Mouse (Mus musculus) CD4-positive, CD25-positive, alpha-beta regulatory T cell, adult 2 months (primary cell): ENCODE results near the gene Ccni.

Source experiments
- DNase-seq: peaks from one replicate; pipeline ENCODE4 v3.0.0-alpha.2; 2012; ENCODE audit warnings: low read depth, low spot score

Ccni gene

DNA sequence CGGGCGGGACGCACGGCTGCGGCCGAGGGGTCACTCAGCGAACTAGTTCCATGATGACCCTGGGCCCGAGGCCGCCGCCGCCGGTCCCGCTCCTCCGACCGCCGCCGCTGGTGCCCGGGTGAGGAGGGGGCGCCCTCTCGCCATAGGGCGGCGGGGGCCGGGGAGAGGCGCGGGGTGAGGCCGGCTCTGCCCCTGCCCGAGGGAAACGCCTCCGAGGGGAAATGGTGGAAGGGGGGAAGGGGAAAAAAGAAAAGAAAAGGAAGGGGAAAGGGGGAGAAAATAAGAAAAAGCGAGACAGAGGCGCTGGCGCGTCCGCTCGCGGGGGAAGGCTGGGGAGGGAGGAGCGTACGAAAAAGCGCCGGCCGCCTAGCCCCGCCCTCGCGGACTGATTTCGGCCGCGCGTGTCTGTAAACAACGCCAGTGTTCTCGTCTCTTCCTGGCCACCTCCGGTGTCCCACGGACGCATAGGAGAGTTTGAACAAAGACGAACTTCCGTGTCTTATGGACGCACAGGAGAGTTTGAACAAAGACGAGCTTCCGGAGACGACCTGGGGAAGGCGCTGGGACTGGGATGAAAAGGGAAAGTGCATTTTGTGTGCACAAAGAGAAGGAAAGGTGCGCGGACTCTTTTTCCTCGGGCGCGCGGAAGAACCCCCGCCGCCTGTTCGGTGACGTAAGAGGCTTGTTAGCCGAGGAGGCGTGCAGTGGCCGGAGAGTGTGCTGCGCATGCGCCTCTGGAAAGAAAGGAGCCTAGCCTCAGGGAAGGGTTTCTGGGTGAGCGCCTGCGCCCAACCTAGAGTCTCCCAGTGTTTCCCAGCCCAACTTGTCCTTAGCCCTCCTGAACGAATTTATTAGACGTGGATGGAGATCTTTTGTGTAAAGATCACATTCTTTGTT lies at the start of gene Ccni, which contains the start of gene 2010109A12Rik:
TSS of gene Ccni (minus strand) at position 387 of the 897 bp plus-strand sequence.
TSS of gene 2010109A12Rik (plus strand) at position 410 of the 897 bp plus-strand sequence.
- DNase-seq: peak; percentile 97

DNA sequence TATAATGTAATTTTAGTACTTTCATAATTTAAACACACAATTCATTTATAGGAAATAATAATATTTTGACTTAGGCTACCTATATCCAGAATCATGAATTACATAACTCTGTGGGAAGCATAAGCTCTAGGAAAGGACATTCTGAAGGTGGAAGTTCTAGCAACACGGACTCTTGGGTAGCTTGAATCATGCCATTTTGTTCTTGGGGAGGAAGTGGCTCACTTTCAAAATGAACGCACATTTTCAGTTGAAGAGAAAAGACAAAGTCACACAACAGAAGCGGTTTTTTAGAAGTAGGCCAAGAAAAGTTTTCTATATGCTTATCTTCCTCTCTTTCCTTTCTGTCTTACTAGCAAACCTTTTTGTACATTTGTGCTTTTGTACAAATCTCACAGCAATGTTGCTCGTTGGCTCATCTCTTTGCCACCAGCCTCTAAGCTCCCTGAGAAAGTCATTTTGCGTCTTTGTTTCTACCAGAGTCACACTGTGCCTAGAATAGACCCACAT lies 49.5 kb upstream of the Ccni start:
- peak; percentile 23 for DNase-seq

DNA sequence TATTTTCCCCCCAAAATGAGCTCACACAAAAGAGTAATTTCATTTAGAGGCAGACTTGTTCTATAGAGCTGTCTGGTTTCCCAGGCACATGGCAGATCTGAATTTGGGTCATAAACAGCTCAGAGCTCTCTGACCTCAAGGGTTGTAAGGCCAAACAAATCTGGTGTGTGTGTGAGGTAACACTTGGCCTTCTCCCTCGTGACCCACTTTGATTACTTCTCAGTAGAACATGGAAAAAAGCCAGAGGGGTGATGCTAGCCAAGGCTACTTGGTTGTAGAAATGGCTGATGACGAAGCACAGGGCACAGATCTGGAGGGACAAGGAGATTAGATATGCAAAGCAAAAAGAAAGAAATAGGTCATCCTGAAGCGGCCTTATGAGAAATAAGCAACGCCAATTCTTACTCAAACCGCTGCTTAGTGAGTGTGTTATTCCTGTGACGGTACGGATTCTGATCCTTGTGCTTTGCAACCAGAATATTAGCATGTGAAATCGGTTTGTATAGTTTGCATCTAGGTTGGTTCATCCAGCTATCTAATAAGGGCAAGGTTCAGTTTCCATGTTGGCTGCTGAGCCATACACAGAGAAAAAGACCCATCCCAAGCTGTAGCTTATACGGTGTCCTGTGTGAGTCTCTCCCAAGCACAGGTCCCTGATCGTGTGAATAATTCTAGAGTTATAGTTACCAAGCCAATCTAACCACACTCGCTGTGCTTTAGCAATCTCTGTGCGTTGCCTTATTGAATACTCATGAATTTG lies 44.9 kb upstream of the Ccni start:
- DNase-seq: no peak

- DNase-seq: no peak
These were observed 43.8 kb upstream of the Ccni start for GRCm38 (mm10) chr5:93249940-93250578.

DNA sequence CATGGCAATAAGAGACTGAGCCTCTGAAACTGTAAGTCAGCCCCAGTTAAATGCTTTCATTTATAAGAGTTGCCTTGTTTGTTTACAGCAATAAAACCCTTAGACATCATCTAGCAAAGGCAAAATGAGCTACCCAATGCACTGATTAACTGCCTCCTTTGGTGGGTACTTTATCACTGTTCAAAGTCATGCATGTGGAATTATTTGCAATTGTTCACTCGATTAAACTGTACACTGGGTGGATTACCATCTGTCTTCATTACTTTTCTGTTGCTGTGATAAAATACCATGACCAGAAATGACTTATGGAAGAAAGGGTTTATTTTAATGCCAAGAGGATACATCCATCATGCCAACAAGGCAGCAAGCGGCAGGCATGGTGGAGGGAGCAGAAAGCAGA lies 39.0 kb upstream of the Ccni start:
- DNase-seq: no peak

DNA sequence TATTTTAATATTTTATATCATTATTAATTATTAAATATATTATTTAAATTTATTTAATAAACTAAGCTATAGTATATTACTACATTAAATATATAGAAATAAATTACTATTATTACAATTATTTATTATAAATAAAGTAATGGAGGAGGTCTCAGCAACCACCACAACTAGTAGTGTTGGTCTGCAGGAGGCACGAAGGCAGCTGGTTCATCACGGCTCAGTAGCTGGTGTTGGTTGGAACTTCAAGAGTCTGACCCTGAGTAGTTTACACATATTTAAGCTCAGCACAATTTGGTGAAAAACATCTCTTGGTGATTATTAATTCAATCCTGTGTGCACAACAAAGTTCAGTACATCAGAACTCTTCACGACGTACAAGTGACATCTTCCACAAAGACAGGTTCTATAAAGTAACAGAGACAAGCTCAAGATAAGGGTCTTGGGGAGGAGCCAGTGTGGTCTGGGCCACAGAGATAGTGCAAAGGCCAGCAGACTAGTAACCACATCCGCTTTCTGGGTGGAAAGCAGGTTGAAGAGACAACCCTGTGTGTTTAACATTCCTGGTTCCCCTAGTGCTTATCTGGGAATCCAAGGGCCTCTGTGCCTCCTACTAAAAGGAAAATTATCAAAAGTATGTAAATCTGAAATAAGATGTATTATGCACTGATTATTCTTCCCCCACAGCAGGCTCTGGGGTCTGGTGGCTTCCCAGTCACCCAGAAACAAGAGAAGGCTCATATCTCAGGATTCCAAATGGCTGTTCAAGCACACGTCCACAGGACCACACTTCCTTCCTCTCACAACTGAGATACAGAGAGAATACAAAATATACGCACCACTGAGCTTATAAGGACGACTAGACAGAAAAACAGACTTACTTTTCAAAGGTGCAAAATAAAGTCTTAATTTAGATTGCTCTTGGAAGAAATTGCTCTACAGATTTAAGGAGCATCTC lies 33.6 kb upstream of the Ccni start:
- DNase-seq: peak; percentile 9

GRCm38 (mm10) chr5:93236541-93236940 lies 30.2 kb upstream of the Ccni start:
- DNase-seq: no peak

GRCm38 (mm10) chr5:93235888-93236287 lies 29.6 kb upstream of the Ccni start:
- DNase-seq: no peak

- DNase-seq: no peak
These were observed 28.3 kb upstream of the Ccni start for GRCm38 (mm10) chr5:93234605-93235004.

- DNase-seq: no peak
These were observed 27.8 kb upstream of the Ccni start for GRCm38 (mm10) chr5:93234130-93234529.

DNA sequence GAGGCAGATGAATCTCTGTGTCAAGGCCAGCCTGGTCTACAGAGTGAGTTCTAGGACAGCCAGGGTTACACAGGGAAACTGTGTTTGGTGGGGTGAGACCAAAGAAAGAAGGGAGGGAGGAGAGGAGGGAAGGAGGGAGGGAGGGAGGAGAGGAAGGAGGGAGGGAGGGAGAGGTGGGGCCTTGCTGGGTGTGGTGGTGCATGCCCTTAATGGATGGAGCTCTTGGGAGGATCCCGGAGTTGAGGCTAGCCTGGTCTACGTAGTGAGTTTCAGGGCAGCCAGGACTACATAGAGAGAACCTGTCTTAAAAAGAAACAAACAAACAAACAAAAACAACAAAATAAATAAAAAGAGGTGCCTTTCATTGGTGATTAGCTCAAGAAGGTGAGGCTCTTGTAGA lies 26.5 kb upstream of the Ccni start:
- DNase-seq: no peak

DNA sequence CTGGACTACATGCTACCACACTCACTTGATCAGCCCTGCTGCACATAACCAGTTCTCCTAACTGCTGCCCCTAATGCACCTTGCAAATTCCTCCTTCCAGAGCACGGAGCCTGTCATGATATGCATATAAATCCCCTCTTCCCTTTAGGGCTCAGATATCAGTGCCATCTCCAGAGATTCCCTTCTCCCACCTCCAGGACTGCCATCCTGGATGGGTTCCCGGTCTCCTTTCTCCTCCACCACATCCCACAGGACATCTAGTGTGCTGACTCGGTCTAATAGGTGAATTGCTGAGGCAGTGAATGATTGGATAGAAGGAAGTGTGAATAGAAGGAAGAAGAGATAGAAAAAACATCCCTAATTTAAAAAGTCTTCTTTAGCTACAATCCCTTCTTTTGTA lies 25.4 kb upstream of the Ccni start:
- no peak for DNase-seq

DNA sequence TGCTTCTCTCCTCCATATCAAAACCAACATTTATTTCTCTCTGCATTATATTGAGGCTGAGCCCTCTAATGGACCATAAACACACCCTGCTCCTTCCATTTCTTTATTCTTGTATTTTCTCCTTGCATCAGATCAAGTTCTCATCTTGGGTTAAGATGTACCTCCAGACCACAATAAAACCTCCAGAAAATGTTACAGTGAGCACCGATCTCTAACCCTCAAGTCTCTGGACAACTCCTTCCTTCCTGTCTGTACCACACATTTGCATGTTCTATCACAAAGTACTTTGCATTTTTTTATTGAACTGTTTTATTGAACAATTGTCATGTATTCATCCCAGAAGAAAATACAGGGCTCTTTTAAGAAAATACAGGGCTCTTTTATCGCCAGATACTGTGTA lies 23.2 kb upstream of the Ccni start:
- DNase-seq: peak; percentile 26

DNA sequence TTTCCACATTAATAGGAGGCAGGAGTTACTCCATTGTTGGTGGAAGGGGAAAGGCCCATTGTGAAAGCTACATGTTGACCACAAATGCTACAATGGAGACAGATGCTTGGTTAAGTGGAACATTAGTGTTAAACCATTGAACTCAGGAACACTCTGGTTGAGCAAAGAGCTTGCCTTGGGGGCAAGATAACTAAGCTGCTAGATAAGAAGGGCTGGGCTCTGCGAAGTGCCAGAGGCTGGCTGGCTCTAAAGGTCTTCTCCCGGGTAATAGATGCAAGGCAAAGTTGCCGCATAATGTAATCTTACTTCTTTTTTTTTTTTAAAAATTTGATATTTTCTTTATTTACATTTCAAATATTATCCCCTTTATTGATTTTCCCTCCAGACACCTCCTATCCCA lies 20.9 kb upstream of the Ccni start:
- no peak for DNase-seq

DNA sequence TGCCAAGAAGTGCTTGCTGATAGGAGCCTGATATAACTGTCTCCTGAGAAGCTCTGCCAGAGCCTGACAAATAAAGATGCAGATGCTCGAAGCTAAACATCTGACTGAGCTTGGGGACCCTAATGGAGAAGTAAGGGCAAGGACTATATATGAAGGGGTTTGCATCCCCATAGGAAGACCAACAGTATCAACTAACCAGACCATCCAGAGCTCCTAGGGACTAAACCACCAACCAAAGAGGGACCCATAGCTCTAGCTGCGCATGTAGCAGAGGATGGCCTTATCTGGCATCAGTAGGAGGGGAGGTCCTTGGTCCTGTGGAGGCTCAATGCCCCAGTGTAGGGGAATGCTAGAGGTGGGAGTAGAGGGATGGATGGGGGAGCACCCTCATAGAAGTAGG lies 18.3 kb upstream of the Ccni start:
- no peak for DNase-seq

GRCm38 (mm10) chr5:93221661-93222060 lies 15.4 kb upstream of the Ccni start:
- DNase-seq: no peak

DNA sequence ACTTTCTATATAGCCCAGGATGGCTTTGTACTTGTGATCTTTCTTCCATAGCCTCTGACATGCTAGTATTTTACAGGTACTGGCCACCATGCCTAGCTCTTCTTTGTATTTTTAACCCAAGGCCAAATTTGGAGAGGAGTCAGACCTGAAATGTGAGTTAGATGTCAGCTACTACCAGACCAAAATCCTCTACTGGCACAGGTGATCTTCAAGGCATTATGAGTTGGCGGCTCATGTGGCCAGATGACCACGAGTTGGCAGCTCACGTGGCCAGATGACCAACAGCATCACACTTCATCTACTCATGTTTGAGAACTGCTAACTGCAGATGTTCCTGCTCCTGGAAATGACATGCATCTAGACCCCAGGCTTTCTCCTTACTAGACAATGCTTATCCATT lies 12.1 kb upstream of the Ccni start:
- no peak for DNase-seq

GRCm38 (mm10) chr5:93207555-93207954 lies 1.3 kb upstream of the Ccni start:
- peak; percentile 19 for DNase-seq

- DNase-seq: peak; percentile 59
These were observed 682 bp upstream of the Ccni start for GRCm38 (mm10) chr5:93207006-93207348.

GRCm38 (mm10) chr5:93205371-93206108 lies 755 bp downstream of the Ccni start:
- peak; percentile 70 for DNase-seq
